Mouse (Mus musculus) E14TG2a.4 (cell line): ENCODE results near the gene Usp7.

ENCODE experiments used
- CTCF ChIP-seq: conservative IDR thresholded peaks from 2 replicates; pipeline ENCODE4 v1.5.1; 2014; ENCODE audit warnings: low read length
- NANOG ChIP-seq: IDR thresholded peaks from 2 replicates; pipeline ENCODE4 v1.6.1; 2014; ENCODE audit warnings: borderline replicate concordance, low read length, mixed read lengths

GRCm38 (mm10) chr16:8777202-8777601 is 14.9 kb downstream of the Usp7 start:
- TF ChIP-seq CTCF (no peak), NANOG (no peak)
